Mouse (Mus musculus) cerebellum, postnatal 36 days (tissue): ENCODE results near the gene 1700018B08Rik.
A peak's percentile ranks its signal among the peaks of the same experiment; 100 is the strongest.

Experiments
- DNase-seq, 2 experiments: peaks; one replicate each; pipeline ENCODE4 v3.0.0; 2021 to 2022; ENCODE audit warnings: mixed read lengths in 2 of 2

Gene 1700018B08Rik

GRCm38 (mm10) chr8:121544276-121544785, at the start of gene 1700018B08Rik:
1700018B08Rik (minus strand) TSS chr8:121544320.
- no peak for DNase-seq

DNA sequence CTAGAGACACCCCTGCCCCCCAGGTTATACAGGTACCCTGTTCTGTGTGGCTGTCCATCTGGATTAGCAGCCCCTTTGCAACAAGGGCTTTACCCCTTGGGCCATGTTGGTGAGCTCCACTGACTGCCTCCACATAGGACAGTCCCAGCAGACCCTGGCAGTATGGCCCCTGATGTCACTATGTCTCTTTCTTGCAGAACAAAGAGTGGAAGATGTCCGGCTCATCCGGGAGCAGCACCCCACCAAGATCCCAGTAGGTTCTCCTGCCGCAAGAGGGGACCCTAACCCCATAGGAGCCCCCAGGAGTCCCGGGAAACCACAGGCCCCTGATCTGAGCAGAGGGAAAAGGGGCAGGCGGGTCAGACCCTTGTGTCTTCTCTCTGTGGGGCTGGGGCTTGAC, 49.2 kb upstream of the 1700018B08Rik start:
- DNase-seq: no peak

GRCm38 (mm10) chr8:121591178-121592066, 47.3 kb upstream of the 1700018B08Rik start:
- peak; percentile 20 to 26 for DNase-seq

GRCm38 (mm10) chr8:121590203-121591177, 46.4 kb upstream of the 1700018B08Rik start, which contains the start of gene Map1lc3b:
Map1lc3b (plus strand) TSS chr8:121590361.
- DNase-seq: peak; percentile 97 to 98

GRCm38 (mm10) chr8:121589205-121589726, 45.1 kb upstream of the 1700018B08Rik start:
- peak in 1 of 2 experiments; percentile 8 for DNase-seq

DNA sequence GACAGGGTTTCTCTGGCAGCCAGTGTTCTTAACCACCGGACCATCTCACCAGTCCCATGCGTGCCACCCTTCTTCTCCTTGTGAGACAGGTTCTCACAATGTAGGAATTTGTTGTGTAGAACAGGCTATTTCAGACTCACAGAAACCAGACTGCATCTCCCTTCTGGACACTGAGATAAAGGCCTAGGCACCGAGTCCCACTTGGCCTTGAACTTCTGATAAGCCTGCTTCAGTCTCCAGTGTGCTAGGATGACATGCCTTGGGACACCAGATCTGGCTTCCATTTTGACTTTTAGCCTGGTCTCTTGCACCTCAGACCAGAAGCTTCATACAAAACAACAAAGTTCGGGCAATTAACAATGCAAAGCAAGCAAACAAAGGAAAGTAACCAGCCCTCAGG, 44.6 kb upstream of the 1700018B08Rik start:
- peak in 1 of 2 experiments; percentile 1 for DNase-seq

DNA sequence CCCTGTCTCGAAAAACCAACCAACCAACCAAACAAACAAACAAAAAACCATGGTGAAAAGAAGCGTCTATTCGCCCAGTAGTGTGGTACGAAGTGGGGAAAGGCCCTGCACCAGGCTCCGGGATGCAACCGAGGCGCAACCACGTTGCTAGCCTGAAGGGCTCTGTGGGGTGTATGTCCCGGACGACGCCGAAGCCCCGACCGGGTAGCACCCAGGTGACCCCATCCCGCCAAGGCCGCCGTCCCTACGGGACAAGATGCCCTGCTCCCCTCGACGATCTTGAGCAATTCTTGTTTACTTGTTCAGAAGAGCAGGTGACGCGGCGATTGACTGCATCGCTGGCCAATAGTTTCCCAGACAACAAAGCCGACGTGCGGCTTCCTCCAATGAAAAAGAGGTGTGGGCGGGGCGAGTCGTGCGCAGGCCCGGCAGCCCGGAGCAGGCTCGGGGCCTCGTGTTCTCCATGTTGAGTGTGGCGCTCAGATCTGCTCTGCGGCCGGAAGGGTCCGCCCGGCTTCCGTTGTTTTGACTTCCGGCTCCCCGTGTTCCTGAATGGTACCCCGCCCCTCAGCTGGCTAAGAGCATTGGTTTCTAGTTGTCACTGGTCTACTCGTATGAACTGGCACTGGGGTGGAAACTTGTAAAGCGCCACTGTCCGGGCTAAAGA, 41.2 kb upstream of the 1700018B08Rik start:
- peak; percentile 100 for DNase-seq

- DNase-seq: peak in 1 of 2 experiments; percentile 15
Observed at GRCm38 (mm10) chr8:121584730-121585129, 40.6 kb upstream of the 1700018B08Rik start.

GRCm38 (mm10) chr8:121583653-121584052, 39.5 kb upstream of the 1700018B08Rik start:
- peak in 1 of 2 experiments; percentile 1 for DNase-seq

GRCm38 (mm10) chr8:121580465-121580864, 36.3 kb upstream of the 1700018B08Rik start:
- no peak for DNase-seq

DNA sequence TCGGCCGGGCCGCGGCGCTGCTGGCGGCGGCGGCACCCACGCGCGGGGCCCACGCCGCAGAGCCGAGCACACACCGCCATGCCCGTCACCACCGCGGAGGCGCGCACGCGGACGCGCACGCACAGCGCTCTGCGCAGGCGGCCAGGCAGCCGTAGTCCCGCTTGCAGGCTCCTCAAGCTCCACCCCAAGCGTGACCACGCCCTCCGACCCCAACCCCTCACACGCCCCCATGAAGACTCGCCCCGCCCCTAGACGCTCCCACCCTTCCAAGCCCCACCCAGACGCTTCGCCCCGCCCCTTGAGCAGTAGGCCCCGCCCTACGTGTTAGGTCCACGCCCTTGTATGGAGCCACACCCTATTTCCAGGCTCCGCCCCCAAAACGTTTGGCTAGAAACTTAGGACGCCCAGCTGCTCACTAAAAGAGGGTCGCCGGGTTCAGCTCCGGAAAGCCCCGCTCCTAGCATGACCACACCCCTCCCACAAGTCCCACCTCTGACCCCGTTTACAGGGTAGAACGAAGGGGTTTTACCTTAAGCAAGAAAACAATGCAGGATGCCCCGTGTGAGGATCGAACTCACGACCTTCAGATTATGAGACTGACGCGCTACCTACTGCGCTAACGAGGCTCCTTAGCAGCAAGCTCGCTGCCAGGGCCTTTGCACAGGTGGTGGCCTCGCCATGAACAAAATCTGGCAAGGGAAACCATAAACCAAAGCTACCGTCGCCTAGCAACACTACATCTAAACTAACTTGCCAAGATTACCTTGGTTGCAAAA, 34.7 kb upstream of the 1700018B08Rik start, which contains the start of gene Fbxo31:
TSS of gene Fbxo31 (minus strand) at position 131 of the 776 bp plus-strand sequence.
- DNase-seq: peak; percentile 94 to 95

- peak in 1 of 2 experiments; percentile 17 for DNase-seq
Observed at GRCm38 (mm10) chr8:121577751-121578675, 33.9 kb upstream of the 1700018B08Rik start.

DNA sequence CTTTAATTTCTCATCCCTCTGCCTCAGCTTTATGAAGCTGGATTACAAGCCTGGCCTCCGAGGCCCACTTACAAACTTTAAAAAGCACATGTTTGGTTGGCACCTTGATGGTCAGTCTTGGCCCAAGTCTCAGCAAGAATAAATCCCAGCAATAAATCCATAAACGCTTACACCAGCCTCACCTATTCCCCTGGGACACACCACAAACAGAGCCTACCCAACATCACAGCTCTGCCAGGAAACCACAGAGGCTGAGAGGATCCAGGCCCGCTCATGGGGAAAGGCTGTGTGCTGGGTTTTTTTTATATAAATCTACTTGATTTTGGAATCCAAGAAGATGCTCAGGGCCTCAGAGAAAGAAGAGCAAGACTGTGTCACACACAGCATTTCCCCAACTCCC, 31.5 kb upstream of the 1700018B08Rik start:
- DNase-seq: no peak

- peak; percentile 61 to 65 for DNase-seq
Observed at GRCm38 (mm10) chr8:121573275-121573674, 29.2 kb upstream of the 1700018B08Rik start.

DNA sequence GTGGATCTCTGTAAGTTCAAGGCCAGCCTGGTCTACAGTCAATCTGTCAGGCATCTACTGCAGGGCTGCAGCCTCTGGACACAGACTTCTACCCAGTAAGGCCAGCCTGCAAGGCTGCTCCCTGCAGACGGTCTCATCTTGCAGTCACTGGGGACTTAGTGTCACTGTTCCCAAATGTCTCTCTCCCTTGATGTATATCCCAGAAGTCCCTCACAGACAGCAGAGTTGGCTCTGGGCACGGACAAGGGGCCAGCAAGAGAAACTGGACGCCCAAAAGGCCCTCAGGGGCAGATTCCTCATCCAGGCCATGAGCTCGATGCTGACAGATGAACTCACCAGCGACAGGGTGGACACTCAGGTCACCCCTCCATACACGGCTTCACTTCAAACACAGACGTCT, 28.0 kb upstream of the 1700018B08Rik start:
- no peak for DNase-seq

GRCm38 (mm10) chr8:121570801-121571200, 26.7 kb upstream of the 1700018B08Rik start:
- no peak for DNase-seq

GRCm38 (mm10) chr8:121570335-121570734, 26.2 kb upstream of the 1700018B08Rik start:
- no peak for DNase-seq

DNA sequence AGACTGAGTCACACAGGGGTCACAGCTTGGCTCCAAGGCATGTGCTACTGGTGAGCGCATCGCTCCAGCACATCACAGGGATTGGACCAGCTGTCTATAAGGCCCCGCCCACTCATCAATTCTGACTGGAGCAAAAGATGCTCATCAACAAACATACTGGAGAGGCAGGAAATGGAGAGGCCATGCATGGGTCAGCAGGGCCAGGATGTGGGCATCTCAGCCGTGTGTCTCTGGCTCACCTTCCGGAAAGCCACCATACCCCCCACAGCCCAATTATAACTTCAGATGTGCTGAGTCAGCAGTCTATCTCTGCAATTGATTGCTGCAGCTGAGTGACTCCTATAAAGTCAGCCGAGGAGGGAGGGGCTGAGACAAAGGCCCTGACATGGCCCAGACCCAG, 24.2 kb upstream of the 1700018B08Rik start:
- DNase-seq: no peak

DNA sequence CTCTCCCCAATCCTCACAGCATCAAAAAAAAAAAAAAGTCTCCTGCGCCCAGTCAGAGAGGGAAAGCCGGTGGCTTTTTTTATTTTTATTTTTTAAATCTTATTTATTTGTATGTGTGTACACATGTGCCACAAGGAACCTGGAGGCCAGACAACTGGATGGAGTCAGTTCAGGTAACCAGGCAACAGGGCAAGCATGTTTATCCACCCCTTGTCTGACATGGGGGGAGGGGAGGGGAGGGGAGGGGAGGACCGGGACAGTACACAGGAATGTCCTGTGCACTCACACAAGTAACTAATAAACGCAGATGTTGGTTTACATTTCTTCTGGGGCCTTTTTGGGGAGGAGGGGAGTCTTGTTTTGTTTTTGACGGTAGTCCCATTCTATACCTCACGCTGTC, 19.6 kb upstream of the 1700018B08Rik start:
- DNase-seq: no peak

DNA sequence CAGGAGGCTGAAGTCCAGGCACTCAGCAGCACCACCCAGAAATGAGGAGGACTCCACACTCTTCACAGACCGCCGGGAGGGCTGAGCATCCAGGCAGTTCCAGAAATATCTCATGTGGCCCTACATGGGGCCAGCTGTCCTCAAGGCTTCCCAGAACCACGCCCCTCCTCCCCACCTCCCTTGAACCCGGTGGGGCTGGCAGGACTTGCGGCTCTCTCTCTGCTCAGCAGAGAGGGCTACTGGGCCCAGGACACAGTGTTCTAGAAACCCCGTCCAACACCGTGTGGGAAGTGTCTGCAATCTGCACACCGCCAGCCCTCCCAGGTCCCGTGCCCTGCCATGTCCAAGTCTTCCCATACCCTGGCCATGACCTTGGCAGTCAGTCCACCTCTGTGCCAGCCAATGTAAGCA, 18.8 kb upstream of the 1700018B08Rik start:
- DNase-seq: peak; percentile 44 to 51
